20 mouse cellular contexts compared by ENCODE assay signal in the genomic region with DNA sequence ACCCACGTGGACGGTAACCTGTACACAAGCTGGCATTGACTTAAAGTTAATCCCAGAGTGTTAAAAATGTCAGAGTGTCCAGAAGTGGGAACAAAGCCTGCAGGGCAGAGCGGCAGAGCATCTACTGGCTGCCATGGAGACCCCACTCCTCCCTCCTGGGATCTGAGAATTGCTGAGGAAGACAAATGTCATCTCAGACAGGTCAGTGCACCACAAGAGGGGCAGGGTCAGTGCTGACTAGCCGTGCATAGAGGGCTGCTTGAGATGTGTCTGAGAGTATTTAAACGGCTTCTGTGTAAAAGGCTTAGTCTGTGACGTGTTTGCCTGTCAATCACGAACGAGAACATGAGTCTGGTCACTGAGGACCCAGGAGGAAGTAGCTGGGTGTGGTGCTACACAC.
A peak's percentile ranks its signal among the peaks of the same experiment; 100 is the strongest.
DNase-seq lines count a peak whose midpoint lies in the region; ATAC-seq lines count a peak whose summit lies in the region.
"Had no signal": no experiment of that assay in that cellular context is flagged by ENCODE, and none has a peak within 500 bp of the region (broad histone marks: within the 10 kb centered on the region; RNA-seq: fewer than 3 reads in every experiment).

No protein-coding gene starts in this region.

- H3K27ac ChIP-seq in hindbrain, embryonic 11.5 days (ENCODE audit: low read depth, low read length): no peak overlapping the region
- H3K27ac ChIP-seq in hindbrain, embryonic 13.5 days: no peak overlapping the region
- H3K27ac ChIP-seq in midbrain, embryonic 12.5 days (replicated peaks): no peak overlapping the region
- H3K27ac ChIP-seq in midbrain, embryonic 15.5 days: no peak overlapping the region
- no peak overlapping the region for H3K27ac ChIP-seq in forebrain, embryonic 13.5 days
- H3K27ac ChIP-seq: embryonic facial prominence, embryonic 15.5 days; forebrain, embryonic 15.5 days; heart, embryonic 10.5 days; kidney, embryonic 15.5 days; neural tube, embryonic 12.5 days had no signal

- no peaks in the 10 kb centered on the region for H3K9me3 ChIP-seq in hindbrain, embryonic 11.5 days (ENCODE audit: control insufficient read depth, low read length)
- no peaks in the 10 kb centered on the region for H3K9me3 ChIP-seq in hindbrain, embryonic 13.5 days
- H3K9me3 ChIP-seq in midbrain, embryonic 12.5 days: no peaks in the 10 kb centered on the region
- no peaks in the 10 kb centered on the region for H3K9me3 ChIP-seq in midbrain, embryonic 15.5 days
- no peaks in the 10 kb centered on the region for H3K9me3 ChIP-seq in forebrain, embryonic 13.5 days (replicated peaks)
- H3K9me3 ChIP-seq: embryonic facial prominence, embryonic 15.5 days; forebrain, embryonic 15.5 days; heart, embryonic 10.5 days; kidney, embryonic 15.5 days; neural tube, embryonic 12.5 days had no signal

- no peak overlapping the region for H3K4me2 ChIP-seq in hindbrain, embryonic 11.5 days (replicated peaks; ENCODE audit: low read depth, low read length)
- no peak overlapping the region for H3K4me2 ChIP-seq in hindbrain, embryonic 13.5 days
- no peak overlapping the region; the same call in 1 of the 2 replicates for H3K4me2 ChIP-seq in midbrain, embryonic 12.5 days (replicated peaks)
- no peak overlapping the region for H3K4me2 ChIP-seq in midbrain, embryonic 15.5 days
- no peak overlapping the region for H3K4me2 ChIP-seq in forebrain, embryonic 13.5 days
- H3K4me2 ChIP-seq: embryonic facial prominence, embryonic 15.5 days; forebrain, embryonic 15.5 days; kidney, embryonic 15.5 days; neural tube, embryonic 12.5 days had no signal

- H3K4me3 ChIP-seq in hindbrain, embryonic 11.5 days (ENCODE audit: low read depth, low read length): no peak overlapping the region
- no peak overlapping the region for H3K4me3 ChIP-seq in hindbrain, embryonic 13.5 days
- H3K4me3 ChIP-seq in midbrain, embryonic 12.5 days: no peak overlapping the region
- H3K4me3 ChIP-seq in midbrain, embryonic 15.5 days: no peak overlapping the region
- no peak overlapping the region for H3K4me3 ChIP-seq in forebrain, embryonic 13.5 days
- H3K4me3 ChIP-seq: embryonic facial prominence, embryonic 15.5 days; forebrain, embryonic 15.5 days; heart, embryonic 10.5 days; kidney, embryonic 15.5 days; neural tube, embryonic 12.5 days had no signal

- DNase-seq in hindbrain, embryonic 11.5 days (ENCODE audit: low spot score): peak; percentile 53
- DNase-seq in embryo, embryonic 9.5 days (ENCODE audit: extremely low spot score): peak; percentile 22
- peak; percentile 41 for DNase-seq in retina, embryonic 14.5 days (ENCODE audit: low spot score)
- no peak for DNase-seq in thymus, adult 18-20 months
- DNase-seq: adrenal gland, postnatal 10 days; cerebellum, adult 18-20 months; cerebellum, postnatal 14 days; left cerebral cortex, postnatal 4 days; liver; lung, postnatal 4 days had no signal

- 27% methylated on average over 8 of the region's 8 CpGs for WGBS in hindbrain, embryonic 11.5 days
- WGBS in hindbrain, embryonic 13.5 days: 13% methylated on average over 8 of the region's 8 CpGs
- WGBS in midbrain, embryonic 12.5 days: 20% methylated on average over 8 of the region's 8 CpGs
- 19% methylated on average over 8 of the region's 8 CpGs for WGBS in midbrain, embryonic 15.5 days
- 57% methylated on average over 8 of the region's 8 CpGs for WGBS in forebrain, embryonic 13.5 days

- ATAC-seq in hindbrain, embryonic 11.5 days (ENCODE audit: low FRiP score): peak; percentile 68
- no peak for ATAC-seq in hindbrain, embryonic 13.5 days (ENCODE audit: low FRiP score)
- ATAC-seq in midbrain, embryonic 12.5 days (ENCODE audit: low FRiP score, low read depth): no peak
- no peak for ATAC-seq in midbrain, embryonic 15.5 days (replicated peaks)
- ATAC-seq in forebrain, embryonic 13.5 days: no peak
- ATAC-seq: forebrain, embryonic 15.5 days; intestine, postnatal 0 days had no signal

- no peak overlapping the region for H3K9ac ChIP-seq in hindbrain, embryonic 11.5 days (ENCODE audit: low read depth, low read length)
- H3K9ac ChIP-seq in hindbrain, embryonic 13.5 days: no peak overlapping the region
- H3K9ac ChIP-seq in midbrain, embryonic 12.5 days (replicated peaks): 0 out of 2 replicates have a peak overlapping the region, but pooled peaks have one; percentile 6
- H3K9ac ChIP-seq in midbrain, embryonic 15.5 days: no peak overlapping the region
- no peak overlapping the region for H3K9ac ChIP-seq in forebrain, embryonic 13.5 days
- H3K9ac ChIP-seq: embryonic facial prominence, embryonic 15.5 days; forebrain, embryonic 15.5 days; kidney, embryonic 15.5 days; neural tube, embryonic 12.5 days had no signal

- no peaks in the 10 kb centered on the region for H3K27me3 ChIP-seq in hindbrain, embryonic 11.5 days (ENCODE audit: control insufficient read depth, insufficient read depth, low read length)
- H3K27me3 ChIP-seq in hindbrain, embryonic 13.5 days: peaks cover 15% of the 10 kb centered on the region; the same call in 1 of the 2 replicates
- 0 out of 2 replicates have a peak, but pooled peaks cover 4% of the 10 kb centered on the region for H3K27me3 ChIP-seq in midbrain, embryonic 12.5 days
- no peaks in the 10 kb centered on the region for H3K27me3 ChIP-seq in midbrain, embryonic 15.5 days (replicated peaks)
- H3K27me3 ChIP-seq in forebrain, embryonic 13.5 days: no peaks in the 10 kb centered on the region
- H3K27me3 ChIP-seq: forebrain, embryonic 15.5 days; neural tube, embryonic 12.5 days had no signal

- 0 out of 2 replicates have a peak, but pooled peaks cover 2% of the 10 kb centered on the region for H3K4me1 ChIP-seq in hindbrain, embryonic 11.5 days (replicated peaks; ENCODE audit: control insufficient read depth, insufficient read depth, low read length)
- peaks cover 9% of the 10 kb centered on the region for H3K4me1 ChIP-seq in hindbrain, embryonic 13.5 days (replicated peaks)
- peaks cover 6% of the 10 kb centered on the region; the same call in 1 of the 2 replicates for H3K4me1 ChIP-seq in midbrain, embryonic 12.5 days
- H3K4me1 ChIP-seq in midbrain, embryonic 15.5 days: 0 out of 2 replicates have a peak, but pooled peaks cover 4% of the 10 kb centered on the region
- no peaks in the 10 kb centered on the region for H3K4me1 ChIP-seq in forebrain, embryonic 13.5 days
- H3K4me1 ChIP-seq: forebrain, embryonic 15.5 days; heart, embryonic 10.5 days had no signal

- H3K36me3 ChIP-seq in hindbrain, embryonic 11.5 days (ENCODE audit: control insufficient read depth, insufficient read depth, low read length): no peaks in the 10 kb centered on the region
- no peaks in the 10 kb centered on the region for H3K36me3 ChIP-seq in hindbrain, embryonic 13.5 days
- no peaks in the 10 kb centered on the region for H3K36me3 ChIP-seq in midbrain, embryonic 12.5 days
- no peaks in the 10 kb centered on the region for H3K36me3 ChIP-seq in midbrain, embryonic 15.5 days (replicated peaks)
- H3K36me3 ChIP-seq in forebrain, embryonic 13.5 days (ENCODE audit: poor library complexity, severe bottlenecking): no peaks in the 10 kb centered on the region
- H3K36me3 ChIP-seq: embryonic facial prominence, embryonic 15.5 days; forebrain, embryonic 15.5 days; heart, embryonic 10.5 days; kidney, embryonic 15.5 days; neural tube, embryonic 12.5 days had no signal

Comparison
In these comparisons a context has a peak if more than half of its experiments do, and no peak if none do; other contexts are left out.
1. DNase-seq: peak in hindbrain, embryonic 11.5 days (single experiment), embryo, embryonic 9.5 days (single experiment) and retina, embryonic 14.5 days (single experiment); none in thymus, adult 18-20 months (0 of 2).